Mouse (Mus musculus): Measurements from ENCODE around the gene Inpp5a. TPM values are rescaled to one million over a fixed set of nuclear protein-coding genes. Genes with fewer than 3 reads are reported as not detected.

The Inpp5a gene
- polyA plus RNA-seq, 1 experiment = 37.8 TPM

- H3K36me3 ChIP-seq (ENCODE audit: control insufficient read depth, insufficient read depth) = no peaks in the 10 kb centered on the region
- H3K4me3 ChIP-seq = no peak overlapping the region
Measured at GRCm38 (mm10) chr7:139453198-139453597, 64.3 kb downstream of the Inpp5a start.

GRCm38 (mm10) chr7:139454285-139454684 is 65.4 kb downstream of the Inpp5a start:
- H3K4me2 ChIP-seq (ENCODE audit: low read depth) = no peak overlapping the region
- no peaks in the 10 kb centered on the region for H3K79me2 ChIP-seq (ENCODE audit: control insufficient read depth, insufficient read depth)
- TF ChIP-seq TCF12 (IDR thresholded peaks at IDR 0.05; ENCODE audit: insufficient read depth, poor library complexity, severe bottlenecking) (peak; percentile 10), MYOD1 (IDR thresholded peaks at IDR 0.05; ENCODE audit: control insufficient read depth in 1 of 3, insufficient read length in 2 of 3, low read depth in 2 of 3) (peak in 2 of 3 experiments; percentile 43 to 77), CEBPB (IDR thresholded peaks at IDR 0.05; ENCODE audit: insufficient read depth, poor library complexity, severe bottlenecking) (no peak), MYOG (IDR thresholded peaks at IDR 0.05; ENCODE audit: control insufficient read depth in 1 of 3, insufficient read depth in 1 of 3, insufficient read length in 2 of 3, low read depth in 2 of 3) (peak in 1 of 3 experiments; percentile 76), POLR2AphosphoS2 (IDR thresholded peaks at IDR 0.05; ENCODE audit: insufficient read length, low read depth) (no peak)
- no peak overlapping the region for H3ac ChIP-seq (ENCODE audit: control insufficient read depth, insufficient read length)
- H3K36me3 ChIP-seq (ENCODE audit: control insufficient read depth, insufficient read depth) = no peaks in the 10 kb centered on the region
- no peak overlapping the region for H3K4me3 ChIP-seq
- H3K27me3 ChIP-seq (ENCODE audit: control insufficient read depth, insufficient read depth, insufficient read length) = no peaks in the 10 kb centered on the region

More at GRCm38 (mm10) chr7:139453198-139453597, 64.3 kb downstream of the Inpp5a start:
- Histone ChIP-seq H3K79me2 (ENCODE audit: control insufficient read depth, insufficient read depth) (no peaks in the 10 kb centered on the region), H3K4me2 (ENCODE audit: low read depth) (no peak overlapping the region), H3ac (ENCODE audit: control insufficient read depth, insufficient read length) (no peak overlapping the region), H3K27me3 (ENCODE audit: control insufficient read depth, insufficient read depth, insufficient read length) (no peaks in the 10 kb centered on the region)
- no peak for TF ChIP-seq CEBPB (IDR thresholded peaks at IDR 0.05; ENCODE audit: insufficient read depth, poor library complexity, severe bottlenecking)
- TF ChIP-seq TCF3 (IDR thresholded peaks at IDR 0.05; ENCODE audit: insufficient read length, low read depth) = no peak
- no peak for TF ChIP-seq MAX (IDR thresholded peaks at IDR 0.05; ENCODE audit: low read depth)
- TF ChIP-seq USF1 (IDR thresholded peaks at IDR 0.05; ENCODE audit: low read depth) = no peak
- TF ChIP-seq TCF12 (IDR thresholded peaks at IDR 0.05; ENCODE audit: insufficient read depth, poor library complexity, severe bottlenecking) = no peak
- TF ChIP-seq POLR2AphosphoS2 (IDR thresholded peaks at IDR 0.05; ENCODE audit: insufficient read length, low read depth) = no peak
- no peak for TF ChIP-seq MYOD1 (IDR thresholded peaks at IDR 0.05; ENCODE audit: control insufficient read depth in 1 of 3, insufficient read length in 2 of 3, low read depth in 2 of 3)
- no peak for TF ChIP-seq SRF (IDR thresholded peaks at IDR 0.05; ENCODE audit: control insufficient read depth, insufficient read length, low read depth)
- TF ChIP-seq E2F4 (IDR thresholded peaks at IDR 0.05; ENCODE audit: insufficient read depth) = no peak
- no peak for TF ChIP-seq POLR2A (IDR thresholded peaks at IDR 0.05; ENCODE audit: insufficient read length, low read depth)
- no peak for TF ChIP-seq MYOG (IDR thresholded peaks at IDR 0.05; ENCODE audit: control insufficient read depth in 1 of 3, insufficient read depth in 1 of 3, insufficient read length in 2 of 3, low read depth in 2 of 3)
- no peak for TF ChIP-seq REST (IDR thresholded peaks at IDR 0.05; ENCODE audit: insufficient read depth, insufficient read length)

- no peak overlapping the region for H3ac ChIP-seq (ENCODE audit: control insufficient read depth, insufficient read length)
- no peaks in the 10 kb centered on the region for H3K36me3 ChIP-seq (ENCODE audit: control insufficient read depth, insufficient read depth)
- no peak overlapping the region for H3K4me2 ChIP-seq (ENCODE audit: low read depth)
- no peaks in the 10 kb centered on the region for H3K27me3 ChIP-seq (ENCODE audit: control insufficient read depth, insufficient read depth, insufficient read length)
- no peak overlapping the region for H3K4me3 ChIP-seq
- TF ChIP-seq SRF (IDR thresholded peaks at IDR 0.05; ENCODE audit: control insufficient read depth, insufficient read length, low read depth) (no peak), USF1 (IDR thresholded peaks at IDR 0.05; ENCODE audit: low read depth) (no peak), REST (IDR thresholded peaks at IDR 0.05; ENCODE audit: insufficient read depth, insufficient read length) (no peak), E2F4 (IDR thresholded peaks at IDR 0.05; ENCODE audit: insufficient read depth) (no peak), POLR2A (IDR thresholded peaks at IDR 0.05; ENCODE audit: insufficient read length, low read depth) (no peak), TCF12 (IDR thresholded peaks at IDR 0.05; ENCODE audit: insufficient read depth, poor library complexity, severe bottlenecking) (no peak), MYOD1 (IDR thresholded peaks at IDR 0.05; ENCODE audit: control insufficient read depth in 1 of 3, insufficient read length in 2 of 3, low read depth in 2 of 3) (no peak), MYOG (IDR thresholded peaks at IDR 0.05; ENCODE audit: control insufficient read depth in 1 of 3, insufficient read depth in 1 of 3, insufficient read length in 2 of 3, low read depth in 2 of 3) (no peak), CEBPB (IDR thresholded peaks at IDR 0.05; ENCODE audit: insufficient read depth, poor library complexity, severe bottlenecking) (no peak), TCF3 (IDR thresholded peaks at IDR 0.05; ENCODE audit: insufficient read length, low read depth) (no peak), MAX (IDR thresholded peaks at IDR 0.05; ENCODE audit: low read depth) (no peak), POLR2AphosphoS2 (IDR thresholded peaks at IDR 0.05; ENCODE audit: insufficient read length, low read depth) (no peak)
- no peaks in the 10 kb centered on the region for H3K79me2 ChIP-seq (ENCODE audit: control insufficient read depth, insufficient read depth)
Measured at GRCm38 (mm10) chr7:139456759-139457158, 67.8 kb downstream of the Inpp5a start.

GRCm38 (mm10) chr7:139461344-139461743 is 72.4 kb downstream of the Inpp5a start:
- Histone ChIP-seq H3K79me2 (ENCODE audit: control insufficient read depth, insufficient read depth) (peaks cover 10% of the 10 kb centered on the region), H3K4me2 (ENCODE audit: low read depth) (peak overlapping the region; percentile 30), H3K36me3 (ENCODE audit: control insufficient read depth, insufficient read depth) (no peaks in the 10 kb centered on the region), H3ac (ENCODE audit: control insufficient read depth, insufficient read length) (no peak overlapping the region), H3K27me3 (ENCODE audit: control insufficient read depth, insufficient read depth, insufficient read length) (no peaks in the 10 kb centered on the region), H3K4me3 (no peak overlapping the region)
- TF ChIP-seq MYOG (IDR thresholded peaks at IDR 0.05; ENCODE audit: control insufficient read depth in 1 of 3, insufficient read depth in 1 of 3, insufficient read length in 2 of 3, low read depth in 2 of 3) (peak in 1 of 3 experiments; percentile 60), TCF3 (IDR thresholded peaks at IDR 0.05; ENCODE audit: insufficient read length, low read depth) (no peak), POLR2A (IDR thresholded peaks at IDR 0.05; ENCODE audit: insufficient read length, low read depth) (no peak), TCF12 (IDR thresholded peaks at IDR 0.05; ENCODE audit: insufficient read depth, poor library complexity, severe bottlenecking) (no peak), USF1 (IDR thresholded peaks at IDR 0.05; ENCODE audit: low read depth) (no peak), SRF (IDR thresholded peaks at IDR 0.05; ENCODE audit: control insufficient read depth, insufficient read length, low read depth) (no peak), REST (IDR thresholded peaks at IDR 0.05; ENCODE audit: insufficient read depth, insufficient read length) (no peak), MAX (IDR thresholded peaks at IDR 0.05; ENCODE audit: low read depth) (no peak), MYOD1 (IDR thresholded peaks at IDR 0.05; ENCODE audit: control insufficient read depth in 1 of 3, insufficient read length in 2 of 3, low read depth in 2 of 3) (peak in 2 of 3 experiments; percentile 15 to 76), E2F4 (IDR thresholded peaks at IDR 0.05; ENCODE audit: insufficient read depth) (no peak), POLR2AphosphoS2 (IDR thresholded peaks at IDR 0.05; ENCODE audit: insufficient read length, low read depth) (no peak)

Data from myocyte (in vitro differentiated cells).